Mouse (Mus musculus) heart, embryonic 11.5 days (tissue): ENCODE measurements around the gene Gdf9. TPM values are rescaled to one million over a fixed set of nuclear protein-coding genes. Genes with fewer than 3 reads are reported as not detected.
"Not testable (repeated sequence)": the region's sequence is repeated elsewhere in the genome, so short reads cannot be mapped to it uniquely, and the experiment has no call there.

ENCODE experiments used
- ATAC-seq: fragments of 200-750 bp; cut with Nextera tagmentation; replicated peaks from 2 replicates; pipeline ENCODE4 v1.8.0; 2017; ENCODE audit warnings: moderate library complexity; ENCODE audit not compliant: insufficient number of reproducible peaks, low FRiP score, low TSS enrichment
- H3K27ac ChIP-seq: fragments of 300-500 bp; sonication (generic); 2 replicates; pipeline ENCODE4 v1.5.1; 2014; ENCODE audit warnings: mild to moderate bottlenecking, low read depth, low read length
- H3K27me3 ChIP-seq: fragments of 300-500 bp; sonication (generic); 2 replicates; pipeline ENCODE4 v1.6.1; 2014; ENCODE audit warnings: mild to moderate bottlenecking, low read length, mixed read lengths; ENCODE audit not compliant: control insufficient read depth, insufficient read depth
- H3K36me3 ChIP-seq: fragments of 300-500 bp; sonication (generic); 2 replicates; pipeline ENCODE4 v1.6.1; 2014; ENCODE audit warnings: mild to moderate bottlenecking, low read length, moderate library complexity, mixed read lengths; ENCODE audit not compliant: control insufficient read depth, insufficient read depth
- H3K4me1 ChIP-seq: fragments of 300-500 bp; sonication (generic); 2 replicates; pipeline ENCODE4 v1.6.1; 2014; ENCODE audit warnings: low read length; ENCODE audit not compliant: control insufficient read depth, insufficient read depth
- H3K4me2 ChIP-seq: fragments of 300-500 bp; sonication (generic); 2 replicates; pipeline ENCODE4 v1.6.1; 2014; ENCODE audit warnings: mild to moderate bottlenecking, moderate library complexity
- H3K4me3 ChIP-seq: fragments of 300-500 bp; sonication (generic); 2 replicates; pipeline ENCODE4 v1.5.1; 2014; ENCODE audit warnings: low read depth, low read length
- H3K9ac ChIP-seq: fragments of 300-500 bp; sonication (generic); 2 replicates; pipeline ENCODE4 v1.6.1; 2014; ENCODE audit warnings: mild to moderate bottlenecking, low read depth, low read length, moderate library complexity
- H3K9me3 ChIP-seq: fragments of 300-500 bp; sonication (generic); replicated peaks from 2 replicates; pipeline ENCODE4 v1.6.1; 2016; ENCODE audit warnings: low read length; ENCODE audit not compliant: control insufficient read depth
- WGBS: fragments of 180-500 bp; shearing (Covaris S2); extraction: QIAGEN DNeasy Blood & Tissue Kit; methylation state at CpG from one replicate; pipeline ENCODE4 v1.1.7; 2014; ENCODE audit not compliant: insufficient replicate concordance; 5-methylcytosine and 5-hydroxymethylcytosine counted together
- polyA plus RNA-seq: library from polyadenylated mRNA; unstranded; fragments of >200 nt; fragmentation: Nextera tagmentation; extraction: Ambion mirVana; gene quantifications from 2 replicates; pipeline ENCODE4 v1.2.1, GENCODE M21; 2014

Gdf9 gene
- polyA plus RNA-seq, 1 experiment from 2014 or later: 0.76 TPM

- 69% methylated on average over 2 of the region's 2 CpGs for WGBS
- H3K4me1 ChIP-seq: peaks cover 7% of the 10 kb centered on the region; the same call in 1 of the 2 replicates
- ATAC-seq: no peak
- no peak overlapping the region for H3K4me2 ChIP-seq
- H3K27me3 ChIP-seq: no peaks in the 10 kb centered on the region
- peak overlapping the region; percentile 25; the same call in 1 of the 2 replicates for H3K27ac ChIP-seq
- H3K9ac ChIP-seq: no peak overlapping the region
- no peaks in the 10 kb centered on the region for H3K9me3 ChIP-seq
- no peak overlapping the region for H3K4me3 ChIP-seq
- H3K36me3 ChIP-seq: peaks cover 12% of the 10 kb centered on the region
Measured at GRCm38 (mm10) chr11:53424826-53425225, 6.0 kb upstream of the Gdf9 start.

GRCm38 (mm10) chr11:53425251-53425650 lies 5.6 kb upstream of the Gdf9 start:
- no peak for ATAC-seq
- peaks cover 8% of the 10 kb centered on the region for H3K36me3 ChIP-seq
- no peak overlapping the region for H3K9ac ChIP-seq
- no peaks in the 10 kb centered on the region for H3K9me3 ChIP-seq
- 46% methylated on average over 3 of the region's 3 CpGs for WGBS
- H3K4me2 ChIP-seq: no peak overlapping the region
- no peaks in the 10 kb centered on the region for H3K27me3 ChIP-seq
- H3K4me1 ChIP-seq: peaks cover 10% of the 10 kb centered on the region; the same call in 1 of the 2 replicates
- no peak overlapping the region for H3K4me3 ChIP-seq
- H3K27ac ChIP-seq: peak overlapping the region; percentile 25; the same call in 1 of the 2 replicates

- no peak for ATAC-seq
- no peak overlapping the region for H3K27ac ChIP-seq
- 75% methylated on average over 6 of the region's 6 CpGs for WGBS
Measured at GRCm38 (mm10) chr11:53425711-53426255, 5.0 kb upstream of the Gdf9 start.

GRCm38 (mm10) chr11:53426914-53427313 lies 3.9 kb upstream of the Gdf9 start:
- not testable (repeated sequence) for H3K9me3 ChIP-seq, H3K36me3 ChIP-seq, H3K9ac ChIP-seq, ATAC-seq, H3K4me1 ChIP-seq, H3K4me2 ChIP-seq, H3K4me3 ChIP-seq, H3K27me3 ChIP-seq
- WGBS: 51% methylated on average over 3 of the region's 3 CpGs
- H3K27ac ChIP-seq: peak overlapping the region; percentile 10; the same call in 1 of the 2 replicates

More at GRCm38 (mm10) chr11:53425711-53426255, 5.0 kb upstream of the Gdf9 start:
- peaks cover 10% of the 10 kb centered on the region; the same call in 1 of the 2 replicates for H3K4me1 ChIP-seq
- H3K36me3 ChIP-seq: peaks cover 8% of the 10 kb centered on the region
- H3K4me2 ChIP-seq: no peak overlapping the region
- no peak overlapping the region for H3K9ac ChIP-seq
- H3K27me3 ChIP-seq: no peaks in the 10 kb centered on the region
- H3K9me3 ChIP-seq: no peaks in the 10 kb centered on the region
- no peak overlapping the region for H3K4me3 ChIP-seq

GRCm38 (mm10) chr11:53427993-53428715 lies 2.7 kb upstream of the Gdf9 start:
- Histone ChIP-seq H3K4me1 (peaks cover 10% of the 10 kb centered on the region; the same call in 1 of the 2 replicates), H3K9me3 (no peaks in the 10 kb centered on the region), H3K36me3 (peaks cover 8% of the 10 kb centered on the region), H3K9ac (no peak overlapping the region), H3K4me2 (no peak overlapping the region), H3K27me3 (no peaks in the 10 kb centered on the region), H3K4me3 (no peak overlapping the region), H3K27ac (no peak overlapping the region)
- WGBS: 85% methylated on average over 3 of the region's 3 CpGs
- no peak for ATAC-seq

- H3K36me3 ChIP-seq: peaks cover 8% of the 10 kb centered on the region
- H3K9ac ChIP-seq: no peak overlapping the region
- H3K9me3 ChIP-seq: no peaks in the 10 kb centered on the region
- H3K4me3 ChIP-seq: no peak overlapping the region
- peaks cover 10% of the 10 kb centered on the region; the same call in 1 of the 2 replicates for H3K4me1 ChIP-seq
- no peaks in the 10 kb centered on the region for H3K27me3 ChIP-seq
- ATAC-seq: no peak
- no peak overlapping the region for H3K4me2 ChIP-seq
- no peak overlapping the region for H3K27ac ChIP-seq
- 91% methylated on average over 5 of the region's 5 CpGs for WGBS
Measured at GRCm38 (mm10) chr11:53428716-53429057, 2.1 kb upstream of the Gdf9 start.

- no peak overlapping the region; the same call in 1 of the 2 replicates for H3K4me3 ChIP-seq
- no peak overlapping the region for H3K9ac ChIP-seq
- peaks cover 10% of the 10 kb centered on the region; the same call in 1 of the 2 replicates for H3K4me1 ChIP-seq
- no peak overlapping the region for H3K27ac ChIP-seq
- no peak for ATAC-seq
- peak overlapping the region; percentile 72 for H3K4me2 ChIP-seq
- H3K27me3 ChIP-seq: no peaks in the 10 kb centered on the region
- H3K36me3 ChIP-seq: peaks cover 8% of the 10 kb centered on the region
- H3K9me3 ChIP-seq: no peaks in the 10 kb centered on the region
Measured at GRCm38 (mm10) chr11:53429182-53429581, 1.6 kb upstream of the Gdf9 start.

GRCm38 (mm10) chr11:53430300-53430669 lies 538 bp upstream of the Gdf9 start:
- H3K9ac ChIP-seq: peak overlapping the region; percentile 97
- H3K4me2 ChIP-seq: peak overlapping the region; percentile 72
- H3K27ac ChIP-seq: peak overlapping the region; percentile 89
- H3K9me3 ChIP-seq: no peaks in the 10 kb centered on the region
- H3K36me3 ChIP-seq: peaks cover 8% of the 10 kb centered on the region
- ATAC-seq: peak; percentile 22; the same call in 1 of the 2 replicates
- H3K4me1 ChIP-seq: peaks cover 10% of the 10 kb centered on the region; the same call in 1 of the 2 replicates
- H3K4me3 ChIP-seq: peak overlapping the region; percentile 96
- H3K27me3 ChIP-seq: no peaks in the 10 kb centered on the region
- WGBS: under 1% methylated on average over 34 of the region's 34 CpGs
